Mouse (Mus musculus): ENCODE measurements around the gene Slc24a4.

DNA sequence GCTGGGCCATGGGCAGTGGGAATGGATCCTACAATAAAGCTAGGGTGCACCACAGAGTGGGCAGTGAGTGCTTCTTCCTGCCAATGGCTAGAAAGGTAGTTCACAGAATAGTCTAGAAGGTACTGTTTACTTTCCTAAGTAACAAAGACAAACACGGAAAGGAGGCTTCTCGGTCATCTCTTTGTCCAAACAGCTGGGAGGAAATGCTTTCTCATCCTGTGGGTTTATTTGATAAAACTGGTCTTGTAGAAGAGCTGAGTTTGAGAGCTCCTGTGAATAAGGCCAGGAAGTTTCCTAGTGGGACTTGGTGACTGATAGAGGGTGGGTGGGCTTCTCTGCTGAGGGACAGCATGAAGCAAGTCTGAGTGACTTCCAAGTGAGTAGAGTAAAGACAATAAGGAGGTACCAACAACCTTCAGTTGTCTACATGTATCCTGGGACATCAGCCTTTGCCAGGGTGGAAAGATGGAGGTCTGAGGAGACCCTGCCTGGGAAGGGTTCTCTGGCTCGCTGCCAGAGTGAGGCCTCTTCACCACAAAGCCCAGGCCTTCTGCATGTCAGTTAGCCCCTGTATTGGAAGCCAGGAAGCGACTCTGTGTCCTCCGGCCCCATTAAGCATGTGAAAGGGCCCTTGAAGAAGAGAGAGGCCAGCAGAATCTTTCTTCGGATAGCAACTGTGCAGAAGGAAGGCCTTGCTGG, 159.5 kb downstream of the Slc24a4 start:
- TF ChIP-seq POLR2A (IDR thresholded peaks at IDR 0.05; ENCODE audit: insufficient read depth, low read length), result no peak
- TF ChIP-seq EP300 (IDR thresholded peaks at IDR 0.05; ENCODE audit: insufficient read depth, low read depth, low read length), result no peak
